Mouse (Mus musculus): ENCODE data around the gene Anxa6.

Anxa6 gene

GRCm38 (mm10) chr11:54998284-54998683, 35.0 kb downstream of the Anxa6 start:
- DNase-seq (ENCODE audit: low spot score), result peak; percentile 86

GRCm38 (mm10) chr11:54996176-54996575, 37.1 kb downstream of the Anxa6 start:
- DNase-seq (ENCODE audit: low spot score), result no peak

- no peak for DNase-seq (ENCODE audit: low spot score)
Observed at GRCm38 (mm10) chr11:54989920-54990319, 43.3 kb downstream of the Anxa6 start.

GRCm38 (mm10) chr11:54988754-54989349, 44.4 kb downstream of the Anxa6 start:
- no peak for DNase-seq (ENCODE audit: low spot score)

- DNase-seq (ENCODE audit: low spot score), result peak; percentile 42
Observed at GRCm38 (mm10) chr11:54987974-54988373, 45.3 kb downstream of the Anxa6 start.

GRCm38 (mm10) chr11:54985086-54985485, 48.2 kb downstream of the Anxa6 start:
- DNase-seq (ENCODE audit: low spot score), result no peak

- no peak for DNase-seq (ENCODE audit: low spot score)
Observed at GRCm38 (mm10) chr11:54984581-54984980, 48.7 kb downstream of the Anxa6 start.

- DNase-seq (ENCODE audit: low spot score), result peak; percentile 95
Observed at GRCm38 (mm10) chr11:54984085-54984484, 49.2 kb downstream of the Anxa6 start.

- no peak for DNase-seq (ENCODE audit: low spot score)
Observed at GRCm38 (mm10) chr11:54982520-54982919, 50.7 kb downstream of the Anxa6 start.

- no peak for DNase-seq (ENCODE audit: low spot score)
Observed at GRCm38 (mm10) chr11:54981630-54982029, 51.6 kb downstream of the Anxa6 start.

GRCm38 (mm10) chr11:54977385-54977937, 55.8 kb downstream of the Anxa6 start:
- no peak for DNase-seq (ENCODE audit: low spot score)

- no peak for DNase-seq (ENCODE audit: low spot score)
Observed at GRCm38 (mm10) chr11:54976351-54976750, 56.9 kb downstream of the Anxa6 start.

- no peak for DNase-seq (ENCODE audit: low spot score)
Observed at GRCm38 (mm10) chr11:54975756-54976155, 57.5 kb downstream of the Anxa6 start.

GRCm38 (mm10) chr11:54975340-54975739, 57.9 kb downstream of the Anxa6 start:
- DNase-seq (ENCODE audit: low spot score), result no peak

GRCm38 (mm10) chr11:54974639-54975038, 58.6 kb downstream of the Anxa6 start:
- no peak for DNase-seq (ENCODE audit: low spot score)

GRCm38 (mm10) chr11:54973481-54974212, 59.6 kb downstream of the Anxa6 start:
- DNase-seq (ENCODE audit: low spot score), result peak; percentile 60

- DNase-seq (ENCODE audit: low spot score), result no peak
Observed at GRCm38 (mm10) chr11:54972789-54973188, 60.5 kb downstream of the Anxa6 start.

GRCm38 (mm10) chr11:54972049-54972723, 61.1 kb downstream of the Anxa6 start:
- no peak for DNase-seq (ENCODE audit: low spot score)

- DNase-seq (ENCODE audit: low spot score), result no peak
Observed at GRCm38 (mm10) chr11:54971365-54972048, 61.7 kb downstream of the Anxa6 start.

- DNase-seq (ENCODE audit: low spot score), result no peak
Observed at GRCm38 (mm10) chr11:54965234-54965633, 68.0 kb downstream of the Anxa6 start.

GRCm38 (mm10) chr11:54962810-54963209, 70.4 kb downstream of the Anxa6 start, which contains the start of gene Tnip1:
TSS of gene Tnip1 (minus strand) at chr11:54962917.
- no peak for DNase-seq (ENCODE audit: low spot score)

GRCm38 (mm10) chr11:54961921-54962320, 71.3 kb downstream of the Anxa6 start:
- no peak for DNase-seq (ENCODE audit: low spot score)

All from retina, embryonic 14.5 days (tissue).